Mouse (Mus musculus) ES-Bruce4 (cell line): ENCODE results near the gene Ttf2. TPM values are rescaled to one million over a fixed set of nuclear protein-coding genes. Genes with fewer than 3 reads are reported as not detected.

Source experiments
- H3K27ac ChIP-seq: 2 replicates; pipeline ENCODE4 v1.5.1; 2012; ENCODE audit warnings: low read length, inconsistent platforms; ENCODE audit not compliant: insufficient read depth
- H3K27me3 ChIP-seq: 2 replicates; pipeline ENCODE4 v1.6.1; 2012; ENCODE audit warnings: mild to moderate bottlenecking, low read length, inconsistent platforms; ENCODE audit not compliant: control insufficient read depth, poor library complexity, insufficient read depth, severe bottlenecking
- H3K36me3 ChIP-seq: 2 replicates; pipeline ENCODE4 v1.6.1; 2012; ENCODE audit warnings: inconsistent platforms, mild to moderate bottlenecking, low read length, moderate library complexity; ENCODE audit not compliant: control insufficient read depth, poor library complexity, insufficient read depth, severe bottlenecking
- H3K4me1 ChIP-seq: one replicate; pipeline ENCODE4 v1.8.1; 2011; ENCODE audit warnings: low read length; ENCODE audit not compliant: control insufficient read depth, insufficient read depth
- H3K4me3 ChIP-seq: 2 replicates; pipeline ENCODE4 v1.5.1; 2011; ENCODE audit warnings: low read depth, mild to moderate bottlenecking, low read length
- H3K9ac ChIP-seq: 2 replicates; pipeline ENCODE4 v1.6.1; 2012; ENCODE audit warnings: low read depth, mild to moderate bottlenecking, inconsistent platforms; ENCODE audit not compliant: poor library complexity, severe bottlenecking
- H3K9me3 ChIP-seq: replicated peaks from 2 replicates; pipeline ENCODE4 v1.6.1; 2012; ENCODE audit warnings: mild to moderate bottlenecking, low read length, inconsistent platforms; ENCODE audit not compliant: control insufficient read depth, poor library complexity, insufficient read depth, severe bottlenecking
- CTCF ChIP-seq: IDR thresholded peaks from one replicate; pipeline ENCODE4 v1.8.1; 2011; ENCODE audit warnings: low read depth, low read length
- EP300 ChIP-seq: IDR thresholded peaks from 2 replicates; pipeline ENCODE4 v1.6.1; 2011; ENCODE audit warnings: low read depth, low read length; ENCODE audit not compliant: insufficient read depth
- POLR2A ChIP-seq: IDR thresholded peaks from one replicate; pipeline ENCODE4 v1.8.1; 2011; ENCODE audit warnings: low read length; ENCODE audit not compliant: insufficient read depth
- polyA plus RNA-seq: library from polyadenylated mRNA; stranded (reverse); fragments of >200 nt; gene quantifications from 2 replicates; pipeline ENCODE4 v1.2.4, GENCODE M21; 2011; ENCODE audit warnings: low read depth; ENCODE audit not compliant: missing spikeins, insufficient read depth, insufficient read length

The Ttf2 gene
- polyA plus RNA-seq, 1 experiment = 47.3 TPM

DNA sequence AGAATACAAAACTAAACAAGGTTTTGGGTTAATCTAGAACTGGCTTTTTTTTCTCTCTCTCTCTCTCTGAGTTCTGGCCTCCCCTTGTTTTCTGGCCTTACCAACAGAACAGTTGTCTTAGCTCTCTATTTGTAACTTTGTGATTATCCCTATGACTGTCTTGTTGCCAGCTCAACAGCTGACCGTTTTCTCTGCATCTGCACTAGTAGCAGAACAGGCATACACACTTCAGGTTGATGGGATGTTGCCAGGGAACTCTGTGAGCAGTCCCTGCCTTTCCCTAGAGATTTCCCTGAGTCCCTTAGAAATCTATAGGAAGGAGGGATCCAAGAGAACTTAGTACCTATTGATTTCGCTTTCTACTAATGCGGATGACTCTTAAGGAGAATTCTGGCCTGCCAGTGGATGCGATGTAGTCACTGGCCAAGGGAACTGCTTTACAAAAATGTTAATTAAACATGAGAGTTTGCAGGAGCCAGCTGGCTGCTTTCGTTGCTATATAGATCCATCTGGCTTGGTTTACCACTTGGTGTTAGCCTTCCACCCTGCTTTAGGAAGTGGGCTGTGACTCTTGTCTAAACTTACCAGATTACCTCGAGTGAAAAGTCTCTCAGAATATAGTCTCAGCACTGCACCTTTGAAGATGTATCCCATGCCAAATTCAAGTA, 45.3 kb downstream of the Ttf2 start:
- H3K4me3 ChIP-seq = no peak overlapping the region
- TF ChIP-seq CTCF = no peak
- no peak for TF ChIP-seq POLR2A
- TF ChIP-seq EP300 = no peak
- no peak overlapping the region for H3K9ac ChIP-seq
- no peaks in the 10 kb centered on the region for H3K27me3 ChIP-seq
- no peaks in the 10 kb centered on the region for H3K9me3 ChIP-seq
- no peaks in the 10 kb centered on the region for H3K36me3 ChIP-seq
- no peak overlapping the region for H3K27ac ChIP-seq
- no peaks in the 10 kb centered on the region for H3K4me1 ChIP-seq

DNA sequence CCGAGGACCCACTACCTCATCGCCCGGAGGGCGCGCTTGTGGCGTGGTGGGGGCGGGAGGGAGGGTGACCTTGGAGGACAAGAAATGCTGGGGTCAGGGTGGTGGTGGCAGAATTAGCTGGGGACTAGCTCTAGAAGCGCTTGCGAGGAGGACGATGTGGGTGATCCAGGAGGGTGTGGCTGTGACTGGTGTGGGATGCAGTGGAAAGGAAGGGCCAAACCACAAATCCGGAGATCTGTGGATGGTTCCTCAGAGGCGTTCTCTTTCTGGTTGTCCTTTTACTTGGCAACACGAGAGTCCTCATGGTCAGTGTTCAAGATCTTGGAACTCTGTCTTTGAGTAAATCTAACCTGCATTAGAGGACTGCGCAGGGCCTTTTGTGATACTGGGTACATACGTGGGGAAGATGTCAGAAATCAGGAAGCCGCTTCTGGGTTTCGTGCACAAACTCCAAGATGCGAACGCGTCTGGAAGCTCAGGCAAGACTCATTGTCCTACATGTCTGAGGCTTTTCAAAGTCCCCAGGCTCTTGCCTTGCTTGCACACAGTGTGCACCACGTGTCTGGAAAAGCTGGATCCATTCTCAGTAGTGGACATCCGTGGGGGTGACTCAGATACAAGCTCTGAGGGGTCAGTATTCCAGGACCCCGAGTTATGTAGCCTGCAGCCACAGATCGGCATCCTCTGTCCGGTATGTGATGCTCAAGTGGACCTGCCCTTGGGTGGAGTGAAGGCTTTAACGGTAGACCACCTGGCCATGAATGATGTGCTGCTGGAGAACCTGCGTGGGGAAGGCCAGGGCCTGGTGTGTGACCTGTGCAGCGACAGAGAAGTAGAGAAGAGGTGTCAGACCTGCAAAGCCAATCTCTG, 46.7 kb downstream of the Ttf2 start:
- Histone ChIP-seq H3K4me3 (peak overlapping the region; percentile 86), H3K27ac (no peak overlapping the region), H3K36me3 (no peaks in the 10 kb centered on the region), H3K4me1 (no peaks in the 10 kb centered on the region), H3K9ac (peak overlapping the region; percentile 76), H3K27me3 (no peaks in the 10 kb centered on the region), H3K9me3 (no peaks in the 10 kb centered on the region)
- TF ChIP-seq CTCF (no peak), EP300 (no peak), POLR2A (no peak)

- Histone ChIP-seq H3K9ac (peak within 1 kb of the TSS; percentile 76), H3K36me3 (no peaks in the 10 kb centered on the region), H3K4me1 (no peaks in the 10 kb centered on the region), H3K9me3 (no peaks in the 10 kb centered on the region), H3K27ac (no peak within 1 kb of the TSS), H3K4me3 (peak within 1 kb of the TSS; percentile 86), H3K27me3 (no peaks in the 10 kb centered on the region)
- TF ChIP-seq POLR2A = no peak
- TF ChIP-seq CTCF = no peak
- TF ChIP-seq EP300 = no peak
Measured at GRCm38 (mm10) chr3:100921825-100922505, 47.5 kb downstream of the Ttf2 start, which contains the start of gene Trim45. Gene Trim45 (plus strand): TSS chr3:100922202.

DNA sequence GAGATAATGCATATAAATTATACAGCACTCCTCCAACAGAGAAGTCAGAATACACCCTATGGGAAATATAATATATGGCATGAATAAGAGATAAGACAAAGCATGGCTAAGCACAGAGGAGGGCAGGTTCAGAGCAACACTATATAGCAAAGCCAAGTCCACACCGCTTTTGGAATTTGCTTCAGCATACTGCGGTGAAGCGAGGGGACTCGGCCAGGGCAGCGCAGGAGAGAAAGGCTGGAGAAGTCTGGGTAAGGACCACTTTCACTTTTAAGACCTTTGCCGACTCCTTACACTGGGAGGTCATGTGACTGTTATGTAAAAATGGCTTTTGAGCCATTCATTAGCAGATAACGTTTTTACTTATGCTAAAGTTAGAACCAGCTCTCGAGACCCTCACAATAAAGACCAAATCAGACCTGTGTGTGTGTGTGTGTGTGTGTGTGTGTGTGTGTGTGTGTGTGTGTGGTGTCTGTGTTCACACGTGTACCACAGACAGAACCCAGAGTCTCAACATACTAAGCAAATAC, 48.8 kb downstream of the Ttf2 start:
- Histone ChIP-seq H3K4me3 (no peak overlapping the region), H3K9me3 (no peaks in the 10 kb centered on the region), H3K27ac (no peak overlapping the region), H3K4me1 (no peaks in the 10 kb centered on the region), H3K9ac (no peak overlapping the region), H3K36me3 (no peaks in the 10 kb centered on the region), H3K27me3 (no peaks in the 10 kb centered on the region)
- TF ChIP-seq EP300 = no peak
- no peak for TF ChIP-seq POLR2A
- no peak for TF ChIP-seq CTCF

- no peak for TF ChIP-seq EP300
- no peak for TF ChIP-seq POLR2A
- no peak for TF ChIP-seq CTCF
Measured at GRCm38 (mm10) chr3:100916844-100917243, 52.6 kb downstream of the Ttf2 start.

More at GRCm38 (mm10) chr3:100916844-100917243, 52.6 kb downstream of the Ttf2 start:
- Histone ChIP-seq H3K36me3 (no peaks in the 10 kb centered on the region), H3K27me3 (no peaks in the 10 kb centered on the region), H3K4me3 (no peak overlapping the region), H3K4me1 (no peaks in the 10 kb centered on the region), H3K9ac (no peak overlapping the region), H3K9me3 (no peaks in the 10 kb centered on the region), H3K27ac (no peak overlapping the region)
